Mouse (Mus musculus) embryonic facial prominence, embryonic 10.5 days (tissue): ENCODE data around the gene Gm5460. TPM values are rescaled to one million over a fixed set of nuclear protein-coding genes. Genes with fewer than 3 reads are reported as not detected.

Experiments used
- DNase-seq: peaks from one replicate; pipeline ENCODE4 v3.0.0-alpha.2; 2017; ENCODE audit warnings: low spot score
- H3K27ac ChIP-seq: fragments of 300-500 bp; sonication (generic); replicated peaks from 2 replicates; pipeline ENCODE4 v1.5.1; 2016; ENCODE audit warnings: mild to moderate bottlenecking
- H3K27me3 ChIP-seq: fragments of 300-500 bp; sonication (generic); replicated peaks from 2 replicates; pipeline ENCODE4 v1.6.1; 2016; ENCODE audit warnings: low read depth, mild to moderate bottlenecking; ENCODE audit not compliant: poor library complexity, severe bottlenecking
- H3K36me3 ChIP-seq: fragments of 300-500 bp; sonication (generic); replicated peaks from 2 replicates; pipeline ENCODE4 v1.6.1; 2016; ENCODE audit warnings: mild to moderate bottlenecking, moderate library complexity
- H3K4me1 ChIP-seq: fragments of 300-500 bp; sonication (generic); 2 replicates; pipeline ENCODE4 v1.6.1; 2016
- H3K4me3 ChIP-seq: fragments of 300-500 bp; sonication (generic); 2 replicates; pipeline ENCODE4 v1.5.1; 2016; ENCODE audit warnings: mild to moderate bottlenecking, moderate library complexity
- H3K9me3 ChIP-seq: fragments of 300-500 bp; sonication (generic); 2 replicates; pipeline ENCODE4 v1.6.1; 2016; ENCODE audit warnings: mild to moderate bottlenecking
- WGBS: fragments of 180-500 bp; shearing (Covaris S2); methylation state at CpG from one replicate; pipeline ENCODE4 v1.1.7; 2016; 5-methylcytosine and 5-hydroxymethylcytosine counted together
- polyA plus RNA-seq: library from polyadenylated mRNA; unstranded; fragments of >200 nt; fragmentation: Nextera tagmentation; extraction: Ambion mirVana; gene quantifications from 2 replicates; pipeline ENCODE4 v1.2.1, GENCODE M21; 2016

Gene Gm5460
- polyA plus RNA-seq, 1 experiment from 2014 or later = not detected

- no peaks in the 10 kb centered on the region for H3K36me3 ChIP-seq
- no peak for DNase-seq
- no peak within 1 kb of the TSS for H3K27ac ChIP-seq
- H3K9me3 ChIP-seq = no peaks in the 10 kb centered on the region
- no peak within 1 kb of the TSS for H3K4me3 ChIP-seq
- H3K27me3 ChIP-seq = no peaks in the 10 kb centered on the region
- 85% methylated on average over 3 of the region's 3 CpGs for WGBS
- no peaks in the 10 kb centered on the region for H3K4me1 ChIP-seq
Measured at GRCm38 (mm10) chr14:34015063-34015462, 1.5 kb upstream of the Gm5460 start, which contains the start of gene Gm30083. Gene Gm30083 (minus strand): TSS chr14:34015182.

DNA sequence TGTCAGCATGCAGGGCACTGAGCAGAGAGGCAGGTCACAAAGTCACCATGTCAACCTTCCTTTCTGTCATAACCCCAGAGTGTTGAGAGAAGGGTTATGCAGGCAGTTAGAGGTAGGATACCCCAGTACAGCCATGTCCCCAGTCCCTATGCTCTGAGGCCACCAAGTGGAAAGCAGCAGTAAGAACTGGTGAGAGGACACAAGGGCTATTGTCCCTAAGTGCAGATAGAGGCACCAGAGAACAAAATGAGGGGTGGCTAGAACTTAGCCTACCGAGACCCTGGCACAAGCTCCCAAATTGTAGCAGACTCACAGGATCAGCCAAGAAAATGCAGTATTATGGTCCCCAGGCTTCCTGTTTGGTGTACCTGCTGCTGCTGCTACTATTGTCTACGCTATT is 380 bp downstream of the Gm5460 start:
- no peaks in the 10 kb centered on the region for H3K9me3 ChIP-seq
- DNase-seq = no peak
- H3K4me1 ChIP-seq = no peaks in the 10 kb centered on the region
- H3K36me3 ChIP-seq = no peaks in the 10 kb centered on the region
- WGBS = 85% methylated on average over 2 of the region's 2 CpGs
- H3K4me3 ChIP-seq = no peak overlapping the region
- no peaks in the 10 kb centered on the region for H3K27me3 ChIP-seq
- no peak overlapping the region for H3K27ac ChIP-seq

GRCm38 (mm10) chr14:34026710-34027109 is 10.2 kb downstream of the Gm5460 start:
- H3K27me3 ChIP-seq = no peaks in the 10 kb centered on the region
- no peak for DNase-seq
- WGBS = 77% methylated on average over 2 of the region's 2 CpGs
- H3K27ac ChIP-seq = no peak overlapping the region
- H3K4me3 ChIP-seq = no peak overlapping the region
- peaks cover 7% of the 10 kb centered on the region; the same call in 1 of the 2 replicates for H3K9me3 ChIP-seq
- H3K4me1 ChIP-seq = no peaks in the 10 kb centered on the region
- H3K36me3 ChIP-seq = no peaks in the 10 kb centered on the region

- DNase-seq = no peak
- H3K27me3 ChIP-seq = no peaks in the 10 kb centered on the region
- no peaks in the 10 kb centered on the region for H3K36me3 ChIP-seq
- no peaks in the 10 kb centered on the region for H3K9me3 ChIP-seq
- 89% methylated on average over 8 of the region's 8 CpGs for WGBS
- H3K27ac ChIP-seq = no peak overlapping the region
- H3K4me1 ChIP-seq = no peaks in the 10 kb centered on the region
- H3K4me3 ChIP-seq = no peak overlapping the region
Measured at GRCm38 (mm10) chr14:34033841-34034610, 17.5 kb downstream of the Gm5460 start.

DNA sequence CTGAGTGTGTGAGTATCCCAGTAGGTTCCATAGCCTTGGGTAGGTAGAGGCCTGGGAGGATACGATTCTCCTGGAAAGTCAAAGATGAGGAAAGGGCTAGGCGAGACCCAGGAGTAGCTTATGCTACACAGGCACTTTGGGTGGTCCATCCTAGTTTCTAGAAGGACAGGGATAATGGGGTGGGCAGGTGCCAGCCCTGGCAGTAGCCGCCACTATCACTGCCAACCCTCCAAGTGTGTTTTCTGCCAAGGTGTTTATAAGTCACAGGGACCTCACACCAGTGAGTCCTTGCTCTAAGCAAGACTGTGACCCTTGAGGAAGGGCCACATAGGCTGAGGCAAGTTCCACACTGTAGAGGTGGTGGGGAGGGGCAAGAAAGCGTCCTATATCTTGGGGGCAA is 24.7 kb downstream of the Gm5460 start:
- WGBS = 84% methylated on average over 4 of the region's 4 CpGs

DNA sequence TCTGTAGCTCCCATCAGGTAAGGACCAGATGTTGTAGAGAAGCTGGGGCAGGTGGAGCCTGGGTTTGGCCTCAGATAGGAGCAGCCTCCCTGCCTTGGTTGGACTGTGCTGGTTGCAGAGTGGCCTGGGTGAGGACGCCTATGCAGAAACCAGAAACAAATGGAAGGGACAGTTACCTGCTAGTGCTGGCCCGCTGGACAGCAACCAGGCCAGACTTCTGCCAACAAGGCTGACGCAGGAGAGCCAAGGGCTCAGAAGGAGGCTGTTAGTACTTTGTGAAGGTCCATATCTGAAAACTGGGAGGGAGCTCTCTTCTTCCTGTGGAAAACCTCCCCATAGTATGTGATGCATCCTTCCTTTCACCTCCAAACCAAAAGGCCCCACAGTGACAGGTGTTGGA is 26.8 kb downstream of the Gm5460 start:
- Histone ChIP-seq H3K4me3 (no peak overlapping the region), H3K36me3 (no peaks in the 10 kb centered on the region), H3K27me3 (no peaks in the 10 kb centered on the region), H3K27ac (no peak overlapping the region), H3K9me3 (no peaks in the 10 kb centered on the region), H3K4me1 (no peaks in the 10 kb centered on the region)
- DNase-seq = no peak
- 63% methylated on average over 3 of the region's 3 CpGs for WGBS

More for the DNA sequence above, 24.7 kb downstream of the Gm5460 start:
- Histone ChIP-seq H3K9me3 (no peaks in the 10 kb centered on the region), H3K4me1 (no peaks in the 10 kb centered on the region), H3K27me3 (no peaks in the 10 kb centered on the region), H3K36me3 (no peaks in the 10 kb centered on the region), H3K27ac (no peak overlapping the region), H3K4me3 (no peak overlapping the region)
- no peak for DNase-seq

GRCm38 (mm10) chr14:34050101-34050779 is 33.7 kb downstream of the Gm5460 start:
- Histone ChIP-seq H3K4me1 (no peaks in the 10 kb centered on the region), H3K4me3 (no peak overlapping the region), H3K27me3 (no peaks in the 10 kb centered on the region), H3K9me3 (no peaks in the 10 kb centered on the region), H3K27ac (no peak overlapping the region), H3K36me3 (no peaks in the 10 kb centered on the region)
- no peak for DNase-seq
- 83% methylated on average over 5 of the region's 5 CpGs for WGBS

DNA sequence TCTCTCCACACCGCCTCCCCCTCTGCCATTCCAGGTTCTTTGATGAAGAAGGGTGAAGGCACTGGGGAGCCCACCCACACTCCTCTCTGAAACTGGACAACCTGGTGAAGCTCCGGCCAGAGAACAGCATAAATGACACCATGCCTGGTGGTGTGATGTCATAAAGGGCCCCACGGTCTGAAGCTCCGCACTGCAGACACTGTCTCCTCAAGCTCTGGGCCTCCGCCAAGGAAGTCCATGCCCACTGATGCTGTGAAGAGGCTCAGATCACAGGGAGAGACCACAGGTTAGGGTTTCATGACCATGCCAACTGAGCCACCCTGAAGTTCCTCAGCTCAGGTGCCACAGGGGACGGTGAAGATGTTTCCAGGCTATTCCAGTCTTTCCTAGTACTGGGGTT is 36.0 kb downstream of the Gm5460 start, which contains the start of gene Antxrl:
Antxrl (plus strand) TSS at position 192 of the 400 bp plus-strand sequence.
- WGBS = 91% methylated on average over 6 of the region's 6 CpGs
- H3K27ac ChIP-seq = no peak within 1 kb of the TSS
- no peaks in the 10 kb centered on the region for H3K27me3 ChIP-seq
- H3K4me1 ChIP-seq = no peaks in the 10 kb centered on the region
- no peaks in the 10 kb centered on the region for H3K9me3 ChIP-seq
- no peak for DNase-seq
- no peak within 1 kb of the TSS for H3K4me3 ChIP-seq
- no peaks in the 10 kb centered on the region for H3K36me3 ChIP-seq

- Histone ChIP-seq H3K9me3 (no peaks in the 10 kb centered on the region), H3K4me3 (no peak overlapping the region), H3K27ac (no peak overlapping the region), H3K27me3 (no peaks in the 10 kb centered on the region), H3K36me3 (no peaks in the 10 kb centered on the region), H3K4me1 (no peaks in the 10 kb centered on the region; the same call in 1 of the 2 replicates)
- peak; percentile 35 for DNase-seq
- WGBS = 61% methylated on average over 6 of the region's 6 CpGs
Measured at GRCm38 (mm10) chr14:34071665-34072064, 55.1 kb downstream of the Gm5460 start.

DNA sequence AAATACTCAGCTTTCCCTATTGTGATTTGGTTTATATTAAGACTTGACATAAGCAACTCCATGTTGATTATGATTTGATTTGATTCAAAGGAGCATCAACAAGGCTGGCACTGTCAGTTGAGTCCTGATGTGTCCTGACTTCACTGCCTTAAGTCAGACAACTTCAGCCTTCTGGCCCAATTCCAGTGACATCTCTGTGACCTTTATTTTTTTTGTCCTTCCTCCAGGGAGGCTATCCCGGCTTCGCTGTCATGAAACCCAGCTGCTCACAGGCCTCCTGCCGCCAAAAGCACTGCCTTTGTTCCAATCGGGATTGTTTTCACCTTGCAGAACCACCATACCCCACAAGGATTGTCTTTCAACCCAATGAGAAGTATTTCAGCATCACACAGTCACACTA is 58.8 kb downstream of the Gm5460 start:
- H3K36me3 ChIP-seq = no peaks in the 10 kb centered on the region
- WGBS = 39% methylated on average over 4 of the region's 4 CpGs
- 0 out of 2 replicates have a peak, but pooled peaks cover 5% of the 10 kb centered on the region for H3K27me3 ChIP-seq
- H3K4me3 ChIP-seq = no peak overlapping the region
- H3K4me1 ChIP-seq = no peaks in the 10 kb centered on the region; the same call in 1 of the 2 replicates
- no peaks in the 10 kb centered on the region for H3K9me3 ChIP-seq
- no peak for DNase-seq
- H3K27ac ChIP-seq = no peak overlapping the region

- DNase-seq = no peak
- H3K9me3 ChIP-seq = no peaks in the 10 kb centered on the region
- 63% methylated on average over 5 of the region's 5 CpGs for WGBS
- H3K27ac ChIP-seq = no peak overlapping the region
- H3K36me3 ChIP-seq = no peaks in the 10 kb centered on the region
- H3K27me3 ChIP-seq = 0 out of 2 replicates have a peak, but pooled peaks cover 5% of the 10 kb centered on the region
- H3K4me3 ChIP-seq = no peak overlapping the region
- no peaks in the 10 kb centered on the region for H3K4me1 ChIP-seq
Measured at GRCm38 (mm10) chr14:34077222-34077621, 60.7 kb downstream of the Gm5460 start.

GRCm38 (mm10) chr14:34078293-34078692 is 61.7 kb downstream of the Gm5460 start:
- H3K36me3 ChIP-seq = no peaks in the 10 kb centered on the region
- 79% methylated on average over 4 of the region's 4 CpGs for WGBS
- no peak for DNase-seq
- no peak overlapping the region for H3K27ac ChIP-seq
- no peak overlapping the region for H3K4me3 ChIP-seq
- H3K4me1 ChIP-seq = no peaks in the 10 kb centered on the region
- no peaks in the 10 kb centered on the region for H3K9me3 ChIP-seq
- H3K27me3 ChIP-seq = 0 out of 2 replicates have a peak, but pooled peaks cover 5% of the 10 kb centered on the region
